Mouse (Mus musculus) erythroblast, embryonic 14.5 days (primary cell): Measurements from ENCODE around the gene Gpr61.

Experiments used
- GATA1 ChIP-seq: IDR thresholded peaks from 2 replicates; pipeline ENCODE4 v1.6.1; 2012; ENCODE audit warnings: low read length, inconsistent platforms, mixed read lengths
- TAL1 ChIP-seq: IDR thresholded peaks from 3 replicates; pipeline ENCODE4 v1.6.1; 2012; ENCODE audit warnings: low read length, inconsistent platforms, mixed read lengths

- TF ChIP-seq TAL1 (no peak), GATA1 (no peak)
Observed at GRCm38 (mm10) chr3:108129367-108129766, 25.3 kb downstream of the Gpr61 start.
